Mouse (Mus musculus): ENCODE measurements around the gene Cnr2. TPM values are rescaled to one million over a fixed set of nuclear protein-coding genes. Genes with fewer than 3 reads are reported as not detected.

The Cnr2 gene
- total and polyA plus RNA-seq, 3 experiments: 0.23 to 0.88 (median 0.59) TPM

- Histone ChIP-seq H3K9ac (ENCODE audit: low read depth, low read length) (no peak overlapping the region), H3K36me3 (ENCODE audit: control insufficient read depth, insufficient read depth, low read length) (no peaks in the 10 kb centered on the region), H3K4me1 (ENCODE audit: control insufficient read depth, insufficient read depth, low read length) (peaks cover 7% of the 10 kb centered on the region), H3K79me2 (replicated peaks; ENCODE audit: control insufficient read depth, insufficient read depth, low read length) (peaks cover 2% of the 10 kb centered on the region; the same call in 1 of the 2 replicates), H3K27me3 (ENCODE audit: control insufficient read depth, insufficient read depth, low read length) (no peaks in the 10 kb centered on the region), H3K4me3 (no peak overlapping the region), H3K27ac (no peak overlapping the region)
- peak; percentile 2 to 18 for DNase-seq
- no peak for TF ChIP-seq EP300 (IDR thresholded peaks at IDR 0.05; ENCODE audit: insufficient read depth, low read depth, low read length)
- TF ChIP-seq CTCF (IDR thresholded peaks at IDR 0.05): no peak
- no peak for TF ChIP-seq POLR2A (IDR thresholded peaks at IDR 0.05; ENCODE audit: insufficient read depth, low read depth, low read length)
- 88% methylated on average over 13 of the region's 13 CpGs for WGBS
- intact Hi-C loops (cut with DNase I): no loop called here
These were observed 74.0 kb downstream of the Cnr2 start for GRCm38 (mm10) chr4:135969070-135969750.

Other genes starting within 250 kb of the Cnr2 start
- gene Ifnlr1, start 209.1 kb upstream of the Cnr2 start, total RNA-seq (2021): 1 to 10 TPM; 1.8 to 3.2 TPM
- gene Ifnlr1, start 209.1 kb upstream of the Cnr2 start, polyA plus RNA-seq (2012; rRNA removed): 2.0 and 2.8 TPM in 2 replicates
- under 1 TPM; 0.30 to 0.42 TPM for gene Il22ra1, start 167.2 kb upstream of the Cnr2 start, total RNA-seq (2021)
- 0.15 and 0.23 TPM in 2 replicates for gene Il22ra1, start 167.2 kb upstream of the Cnr2 start, polyA plus RNA-seq (2012; rRNA removed)
- gene Myom3, start 135.7 kb upstream of the Cnr2 start, total RNA-seq (2021): 1 to 10 TPM in 1 of 2 experiments, under 1 TPM in 1; 0.61 to 1.5 TPM
- 1.4 and 1.6 TPM in 2 replicates for gene Myom3, start 135.7 kb upstream of the Cnr2 start, polyA plus RNA-seq (2012; rRNA removed)
- 10 to 100 TPM; 45.3 to 49.1 TPM for gene Srsf10, start 39.6 kb upstream of the Cnr2 start, total RNA-seq (2021)
- gene Srsf10, start 39.6 kb upstream of the Cnr2 start, polyA plus RNA-seq (2012; rRNA removed): 28.8 and 37.7 TPM in 2 replicates
- 10 to 100 TPM; 58.8 to 81.2 TPM for gene Pnrc2, start 21.5 kb upstream of the Cnr2 start, total RNA-seq (2021)
- gene Pnrc2, start 21.5 kb upstream of the Cnr2 start, polyA plus RNA-seq (2012; rRNA removed): 14.9 and 35.4 TPM in 2 replicates
- 10 to 100 TPM; 30.4 to 34.6 TPM for gene Fuca1, start 25.3 kb downstream of the Cnr2 start, total RNA-seq (2021)
- gene Fuca1, start 25.3 kb downstream of the Cnr2 start, polyA plus RNA-seq (2012; rRNA removed): 24.0 and 25.3 TPM in 2 replicates
- 10 to 100 TPM; 72.6 to 80.4 TPM for gene Hmgcl, start 51.1 kb downstream of the Cnr2 start, total RNA-seq (2021)
- gene Hmgcl, start 51.1 kb downstream of the Cnr2 start, polyA plus RNA-seq (2012; rRNA removed): 71.9 and 96.9 TPM in 2 replicates
- gene Gale, start 68.3 kb downstream of the Cnr2 start, total RNA-seq (2021): 1 to 10 TPM; 1.6 to 2.0 TPM
- gene Gale, start 68.3 kb downstream of the Cnr2 start, polyA plus RNA-seq (2012; rRNA removed): 4.6 TPM in 2 replicates
- gene Lypla2, start 77.2 kb downstream of the Cnr2 start, total RNA-seq (2021): 10 to 100 TPM; 35.9 to 37.1 TPM
- 52.2 and 55.1 TPM in 2 replicates for gene Lypla2, start 77.2 kb downstream of the Cnr2 start, polyA plus RNA-seq (2012; rRNA removed)
- 10 to 100 TPM; 19.4 to 20.9 TPM for gene Pithd1, start 91.9 kb downstream of the Cnr2 start, total RNA-seq (2021)
- gene Pithd1, start 91.9 kb downstream of the Cnr2 start, polyA plus RNA-seq (2012; rRNA removed): 19.0 and 29.2 TPM in 2 replicates
- gene Eloa, start 126.4 kb downstream of the Cnr2 start, total RNA-seq (2021): 10 to 100 TPM; 31.1 to 35.5 TPM
- 11.0 and 17.7 TPM in 2 replicates for gene Eloa, start 126.4 kb downstream of the Cnr2 start, polyA plus RNA-seq (2012; rRNA removed)
- gene Rpl11, start 158.0 kb downstream of the Cnr2 start, total RNA-seq (2021): 100 to 1,000 TPM; 259 to 288 TPM
- gene Rpl11, start 158.0 kb downstream of the Cnr2 start, polyA plus RNA-seq (2012; rRNA removed): 132 and 186 TPM in 2 replicates
- 10 to 100 TPM; 56.8 to 58.8 TPM for gene Id3, start 248.1 kb downstream of the Cnr2 start, total RNA-seq (2021)
- 92.1 and 120 TPM in 2 replicates for gene Id3, start 248.1 kb downstream of the Cnr2 start, polyA plus RNA-seq (2012; rRNA removed)